Mouse (Mus musculus) mouse embryonic stem cell (cell line): ENCODE data around the gene Glmp.

Experiments
- in situ Hi-C, 2 experiments: fragments of 300-500 bp; cut with MboI; formaldehyde crosslinking; loops; 1 replicate in 1 of 2; 3 replicates in 1 of 2; pipeline ENCODE4 v1.14.3; 2019 to 2020; ENCODE audit warnings: low sequenced_read_pairs in 2 of 2, low pct_unique_long_range_greater_than_20kb in 1 of 2, mixed read lengths in 1 of 2; ENCODE audit not compliant: unreplicated experiment in 1 of 2

Gene Glmp

DNA sequence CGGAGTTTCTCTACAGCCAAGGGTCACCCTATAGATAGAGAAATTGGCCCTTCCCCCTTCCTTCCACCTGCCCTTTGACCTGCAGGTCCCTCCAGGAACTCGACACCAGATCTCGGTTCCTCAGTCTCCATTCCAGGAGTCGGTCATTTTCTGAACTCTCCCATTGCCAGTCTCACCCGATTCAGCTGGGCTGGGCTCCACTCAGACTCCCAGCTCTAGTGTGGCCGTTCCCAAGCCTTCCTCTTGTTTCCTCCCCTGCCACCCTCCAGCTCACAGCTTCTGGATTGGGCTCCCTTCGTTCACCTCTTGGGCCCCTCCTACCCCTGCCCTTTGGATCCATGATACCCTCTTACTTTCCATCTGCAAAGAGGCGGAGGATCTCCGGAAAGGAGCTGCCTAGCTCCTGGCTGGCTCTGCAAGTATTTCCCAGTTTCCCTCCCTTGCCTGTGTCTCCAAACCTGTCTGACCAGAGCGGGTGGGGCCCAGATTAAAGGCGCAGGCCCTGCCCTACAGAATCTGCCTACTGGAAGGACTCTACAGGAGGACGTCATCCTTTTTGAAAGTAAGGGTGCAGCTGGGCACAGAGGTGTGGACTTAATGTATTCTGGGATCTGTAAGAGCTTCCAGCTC is 9.3 kb downstream of the Glmp start:
- in situ Hi-C loops = no loop called here

DNA sequence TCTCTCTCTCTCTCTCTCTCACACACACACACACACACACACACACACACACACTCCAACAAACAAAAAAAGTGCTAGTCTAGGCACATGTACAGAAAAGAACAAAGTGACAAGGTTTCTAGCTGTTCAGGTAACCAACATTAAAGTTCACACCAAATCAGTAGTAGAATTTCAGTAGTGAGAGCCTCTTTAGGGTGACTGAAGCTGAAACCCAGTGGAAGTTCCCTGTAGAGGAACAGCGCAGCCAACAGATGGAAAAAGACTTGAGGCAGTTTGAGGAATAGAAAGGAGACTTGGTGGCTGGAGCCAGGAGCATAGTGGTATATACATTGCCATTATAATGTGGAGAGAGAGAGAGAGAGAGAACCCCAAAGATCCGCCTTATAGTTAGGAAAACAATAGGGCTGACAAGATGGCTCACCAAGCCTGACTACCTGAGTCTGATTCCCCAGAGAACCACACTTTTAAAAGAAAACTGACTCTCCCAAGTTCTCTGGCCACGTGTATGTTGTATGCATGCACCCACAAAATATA is 10.1 kb downstream of the Glmp start:
- in situ Hi-C loops = no loop called here

DNA sequence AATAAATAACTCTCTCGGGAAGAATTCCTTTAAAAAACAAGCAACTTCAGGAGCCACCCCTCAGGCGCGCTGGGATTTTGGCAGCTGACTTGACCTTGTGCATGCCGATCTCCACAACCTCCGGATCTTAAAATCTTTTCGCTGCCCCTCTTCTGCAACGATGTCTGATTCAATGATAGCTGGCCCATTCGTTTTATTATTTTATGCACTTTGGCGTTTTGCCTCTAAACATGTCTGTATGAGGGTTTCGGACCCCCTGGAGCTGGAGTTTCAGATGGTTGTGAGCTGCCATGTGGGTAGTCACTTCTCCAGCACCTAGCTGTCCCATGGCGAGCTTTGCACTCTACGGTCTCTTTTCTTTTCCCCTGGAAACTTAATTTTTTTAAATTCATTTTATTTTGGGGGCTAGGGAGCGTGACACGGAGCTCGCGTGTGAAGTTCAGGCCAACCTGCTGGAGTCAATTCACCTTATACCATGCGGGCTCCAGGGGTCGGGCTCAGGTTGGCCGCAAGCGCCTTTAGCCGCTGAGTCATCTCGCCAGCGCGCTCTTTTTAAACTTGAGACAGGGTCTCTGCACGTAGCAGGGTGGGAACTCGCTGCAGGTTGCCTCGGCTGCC is 10.7 kb downstream of the Glmp start:
- in situ Hi-C loops = no loop called here

DNA sequence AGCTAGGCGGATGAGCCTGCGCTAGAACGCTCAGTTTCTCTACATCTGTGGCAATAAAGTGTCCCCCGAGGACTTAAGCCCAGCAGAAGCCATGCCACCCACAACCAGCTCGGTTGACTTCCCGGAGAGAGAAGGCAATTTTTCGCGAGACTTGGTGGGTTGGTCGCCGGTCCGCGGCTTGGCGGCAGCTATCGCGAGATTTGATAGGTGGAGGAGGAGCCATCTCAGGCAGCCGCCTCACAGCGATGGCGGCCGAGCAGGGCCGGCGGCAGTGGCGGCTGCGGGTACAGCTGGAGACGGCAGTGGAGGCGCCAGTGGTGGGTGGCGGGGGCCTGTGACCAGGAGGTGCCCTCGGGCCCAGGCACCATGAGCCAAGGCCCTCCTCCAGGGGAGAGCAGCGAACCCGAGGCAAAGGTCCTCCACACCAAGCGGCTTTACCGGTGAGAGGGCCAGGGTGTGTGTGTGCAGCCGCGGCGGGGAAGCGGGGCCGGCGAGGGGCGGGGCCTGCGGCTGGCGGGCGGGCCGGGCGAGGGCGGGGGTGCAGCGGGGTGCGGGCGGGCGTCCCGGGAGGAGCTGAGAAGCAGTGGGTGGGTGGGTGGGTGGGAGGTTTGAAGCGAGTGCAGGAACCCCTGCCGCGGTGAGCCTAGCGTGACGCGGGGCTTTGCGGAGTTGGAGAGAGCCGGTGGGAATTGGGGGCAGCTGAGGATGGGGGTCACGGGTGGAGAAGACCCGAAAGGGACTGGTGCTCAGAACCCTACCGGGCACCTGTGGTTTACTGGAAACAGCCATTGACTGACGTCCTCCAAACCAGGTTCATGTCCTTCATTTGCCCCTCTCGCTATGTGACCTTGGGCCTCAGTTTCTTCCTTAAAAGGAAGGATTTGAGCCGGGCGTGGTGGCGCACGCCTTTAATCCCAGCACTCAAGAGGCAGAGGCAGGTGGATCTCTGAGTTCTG is 11.5 kb downstream of the Glmp start, which contains the start of the genes Tmem79 and Smg5:
Gene Tmem79, minus strand, starts transcription at position 91 of the 956 bp plus-strand sequence.
Gene Smg5, plus strand, starts transcription at position 203 of the 956 bp plus-strand sequence.
- in situ Hi-C loops = no loop called here

DNA sequence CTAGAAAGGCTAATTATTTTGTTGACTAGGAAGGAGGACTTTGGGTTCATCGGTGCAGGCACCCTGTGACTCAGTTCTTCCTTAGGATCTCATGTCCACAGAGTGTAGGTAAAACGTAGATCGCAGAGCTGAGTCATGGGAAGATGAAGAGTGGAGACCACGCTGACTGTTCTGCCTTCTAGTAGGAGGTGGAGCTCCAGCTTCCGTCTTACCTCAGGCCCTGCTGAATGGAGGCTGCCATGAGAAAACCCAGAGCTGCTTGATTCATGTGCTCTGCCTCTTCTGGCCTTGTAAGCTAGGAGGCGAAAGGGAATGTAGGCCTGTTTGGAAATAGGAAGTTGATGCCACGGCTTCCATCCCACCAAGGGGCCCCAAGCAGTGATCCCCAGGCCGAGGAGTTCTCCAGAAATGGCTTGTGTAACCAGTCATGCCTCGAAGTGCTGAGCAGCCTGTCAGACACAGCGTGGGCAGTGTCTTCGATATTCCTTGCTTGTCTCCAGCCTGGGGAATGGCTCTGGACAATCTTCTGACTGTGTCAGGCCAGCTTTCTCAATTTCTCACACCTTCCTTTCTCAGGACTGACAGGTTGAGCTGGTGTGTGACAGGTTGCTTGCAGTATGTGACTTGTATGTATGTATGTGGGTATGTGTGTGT is 12.7 kb downstream of the Glmp start:
- in situ Hi-C loops = no loop called here

DNA sequence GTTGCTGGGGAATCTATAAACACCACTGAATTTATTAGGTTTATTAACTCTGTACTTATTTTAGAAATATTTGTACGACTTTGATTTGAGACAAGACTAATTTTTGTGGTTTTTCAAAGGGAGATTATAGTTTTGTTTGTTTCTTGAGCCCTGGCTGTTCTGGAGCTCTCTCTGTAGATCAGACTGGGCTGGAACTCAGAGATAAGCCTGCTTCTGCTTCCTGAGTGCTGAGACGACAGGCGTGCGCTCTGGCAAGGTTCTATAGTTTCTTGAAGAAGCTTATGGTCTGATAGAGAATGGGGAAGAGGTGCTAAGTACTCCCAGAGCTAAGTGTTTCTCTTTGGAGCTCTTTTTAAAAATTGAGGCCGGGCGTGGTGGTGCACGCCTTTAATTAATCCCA is 13.5 kb downstream of the Glmp start:
- in situ Hi-C loops = no loop called here

DNA sequence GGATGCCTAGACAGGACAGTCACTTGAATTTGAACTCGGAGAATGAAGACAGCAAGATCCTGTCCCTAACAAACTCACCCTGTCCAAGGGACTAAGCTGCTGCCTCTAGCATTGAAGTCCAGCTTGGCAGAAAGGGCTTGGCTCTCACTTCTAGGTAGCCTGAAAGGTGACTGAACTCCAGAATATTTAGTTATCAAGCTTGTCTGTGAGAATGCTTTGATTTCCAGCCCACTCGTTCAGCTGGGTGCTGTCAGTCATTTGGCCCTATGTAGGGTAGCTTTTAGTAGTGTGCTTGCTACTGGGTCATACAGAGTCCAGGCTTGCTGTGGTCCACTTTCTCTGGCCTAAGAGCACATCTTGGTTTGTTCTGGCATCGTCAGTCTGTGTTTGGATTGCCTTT is 14.2 kb downstream of the Glmp start:
- in situ Hi-C loops = no loop called here

DNA sequence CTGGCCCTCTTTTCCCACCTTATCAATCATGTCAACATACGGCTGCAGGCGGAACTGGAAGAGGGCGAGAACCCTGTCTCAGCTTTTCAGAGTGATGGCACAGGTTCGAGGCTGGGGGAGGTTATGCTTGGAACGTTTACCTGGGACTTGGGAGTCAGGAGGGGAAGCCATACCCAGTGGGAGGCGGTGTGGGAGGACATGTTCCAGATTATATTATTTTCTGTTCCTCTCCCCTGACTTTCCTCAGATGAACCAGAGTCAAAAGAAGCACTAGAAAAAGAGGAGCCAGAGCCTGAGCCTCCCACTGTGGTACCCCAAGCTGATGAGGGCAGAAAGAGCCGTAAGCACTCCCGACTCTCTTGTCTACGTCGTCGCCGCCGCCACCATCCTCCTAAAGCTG is 25.9 kb downstream of the Glmp start:
- in situ Hi-C loops = loop anchor here (5.0 kb wide), 1 partner anchor 38 kb away; no protein-coding TSS in a partner anchor

DNA sequence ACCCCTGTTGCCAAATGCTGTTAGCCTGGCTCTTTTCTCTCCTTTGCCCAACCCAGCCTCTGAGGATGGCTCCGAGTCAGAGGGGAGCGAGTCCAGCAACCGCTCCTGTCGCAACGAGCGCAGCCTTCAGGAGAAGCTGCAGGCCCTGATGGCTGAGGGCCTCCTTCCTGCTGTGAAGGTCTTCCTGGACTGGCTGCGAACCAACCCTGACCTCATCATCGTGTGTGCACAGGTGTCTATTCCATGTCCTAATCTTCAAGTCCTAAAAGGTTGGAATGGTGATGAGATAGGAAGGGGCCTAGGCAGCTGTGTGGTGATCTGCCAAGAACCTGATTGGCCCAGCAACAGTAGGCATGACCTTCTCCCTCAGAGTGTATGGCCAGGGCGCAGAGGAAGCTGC is 28.1 kb downstream of the Glmp start:
- in situ Hi-C loops = loop anchor here (5.0 kb wide), 1 partner anchor 41 kb away; no protein-coding TSS in a partner anchor

DNA sequence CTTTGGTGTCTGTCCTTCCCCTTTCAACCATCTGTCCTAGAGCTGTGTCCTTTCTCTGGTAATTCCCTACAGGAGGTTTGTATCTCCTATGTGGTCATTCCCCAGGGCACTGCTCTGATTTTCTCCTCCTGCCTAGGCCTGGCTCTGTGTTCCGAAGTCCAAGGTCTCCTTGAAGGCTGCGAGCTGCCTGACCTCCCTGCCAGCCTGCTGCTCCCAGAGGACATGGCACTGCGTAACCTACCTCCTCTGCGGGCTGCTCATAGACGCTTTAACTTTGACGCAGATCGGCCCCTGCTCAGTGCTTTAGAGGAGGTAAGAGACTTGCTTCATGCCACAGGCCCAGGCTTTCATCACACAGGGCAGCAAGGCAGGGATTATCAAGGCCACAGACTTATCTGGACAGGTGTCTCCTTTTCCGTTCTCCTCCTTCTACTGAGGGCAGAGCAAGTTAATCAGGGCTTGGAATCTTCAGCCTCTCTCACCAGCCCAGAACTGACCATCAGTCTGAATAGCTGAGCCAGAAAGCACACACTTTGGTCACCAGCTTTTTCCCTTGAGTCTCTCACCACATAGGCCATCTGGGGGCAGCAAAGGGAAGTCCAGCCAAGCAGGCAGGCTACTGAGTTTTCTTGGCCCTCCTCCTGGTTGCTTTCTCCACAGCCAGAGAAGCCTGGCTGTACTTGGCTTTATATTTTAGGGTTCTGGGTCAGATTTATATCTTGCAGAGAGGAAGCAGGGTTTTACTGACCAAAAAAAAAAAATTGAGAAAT is 29.8 kb downstream of the Glmp start:
- in situ Hi-C loops = loop anchor here (5.0 kb wide), 1 partner anchor 42 kb away; no protein-coding TSS in a partner anchor

DNA sequence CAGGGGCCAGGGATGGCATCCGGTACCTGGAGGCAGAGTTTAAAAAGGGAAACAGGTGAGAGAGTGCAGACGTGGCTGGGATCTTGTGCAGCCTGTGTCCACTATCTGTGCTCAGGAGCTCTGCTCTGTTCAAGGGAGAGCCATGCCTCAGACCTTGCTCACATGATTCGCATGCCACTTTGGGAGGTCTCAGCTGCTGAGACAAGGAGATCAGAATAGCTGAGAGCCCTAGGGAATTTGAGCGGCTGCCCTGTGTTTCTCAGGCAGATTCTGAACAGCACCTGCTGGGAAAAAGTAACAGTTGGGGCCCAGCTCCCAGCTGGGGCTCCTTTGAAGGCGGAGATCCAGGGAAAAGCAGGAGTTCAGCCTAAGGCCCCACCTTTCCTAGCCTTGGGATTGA is 34.8 kb downstream of the Glmp start:
- in situ Hi-C loops = no loop called here

DNA sequence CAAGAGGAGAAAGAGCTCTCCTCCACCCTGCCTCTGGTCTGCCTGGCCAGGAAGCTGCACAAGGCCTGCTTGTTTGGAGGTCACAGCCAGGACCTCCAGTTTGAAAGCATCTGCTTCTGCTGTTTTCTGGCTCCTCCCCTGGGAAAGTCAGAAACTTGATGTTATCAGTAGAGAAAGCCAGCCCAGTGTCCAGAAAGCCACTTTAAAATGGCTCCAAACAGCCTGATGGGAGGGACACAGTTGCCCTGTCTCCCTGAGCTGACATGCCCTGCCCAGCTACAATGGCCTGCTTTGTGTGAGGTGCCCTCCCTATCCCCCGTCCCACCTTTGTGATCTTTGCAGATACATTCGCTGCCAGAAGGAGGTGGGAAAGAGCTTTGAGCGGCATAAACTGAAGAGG is 35.2 kb downstream of the Glmp start:
- in situ Hi-C loops = no loop called here

DNA sequence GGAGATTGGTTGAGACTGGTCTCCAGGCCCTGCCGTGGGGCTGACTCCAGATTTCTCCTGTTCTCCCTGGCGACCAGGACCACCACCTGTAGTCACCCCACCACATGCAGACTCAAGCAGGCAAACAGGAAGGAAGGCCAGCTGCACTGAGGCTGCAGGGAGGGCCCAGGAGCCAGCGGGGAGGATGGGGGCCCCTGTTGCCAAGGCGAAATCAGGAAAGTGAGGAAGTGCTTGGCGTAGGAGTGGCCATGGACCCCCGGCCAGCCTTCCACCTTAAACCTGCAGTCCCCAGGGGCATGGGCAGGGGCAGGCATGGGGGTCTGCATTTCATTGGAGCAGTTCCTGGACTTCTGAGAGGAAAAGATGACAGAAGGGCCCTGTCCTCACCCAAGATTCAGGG is 36.3 kb downstream of the Glmp start:
- in situ Hi-C loops = no loop called here

DNA sequence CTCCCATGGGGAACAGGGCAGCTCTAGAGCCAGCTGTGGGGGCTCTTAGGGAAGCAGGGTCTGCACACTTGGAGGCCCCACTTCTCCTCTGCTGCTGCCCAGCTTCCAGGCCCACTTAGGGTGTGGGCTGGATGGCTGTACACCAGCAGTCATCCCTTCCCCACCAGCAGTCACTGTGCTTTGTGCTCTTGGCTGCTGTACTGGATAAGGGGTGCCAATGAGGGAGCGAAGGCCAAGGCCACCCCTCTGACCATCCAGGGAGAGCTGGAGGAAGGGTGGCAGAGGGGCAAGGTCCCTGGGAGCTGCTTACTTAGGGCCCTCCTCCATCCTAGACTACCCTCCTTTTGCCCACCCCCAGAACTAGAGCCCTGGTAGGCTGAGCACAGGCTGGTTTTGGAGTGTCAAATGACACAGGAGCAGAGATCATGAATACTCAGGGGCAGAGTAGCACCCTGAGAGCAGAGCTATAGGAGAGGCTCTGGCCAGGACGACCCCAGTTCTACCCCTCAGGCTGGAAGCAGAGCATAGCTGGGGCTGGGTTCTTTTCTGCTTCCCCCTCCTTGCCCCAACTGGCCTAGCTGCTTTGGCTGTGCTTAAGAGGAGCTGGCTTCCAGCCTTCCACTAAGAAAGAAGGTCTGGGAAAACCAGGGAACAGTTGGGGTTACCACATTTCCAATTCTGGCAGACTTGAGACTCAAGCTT is 36.9 kb downstream of the Glmp start:
- in situ Hi-C loops = no loop called here

DNA sequence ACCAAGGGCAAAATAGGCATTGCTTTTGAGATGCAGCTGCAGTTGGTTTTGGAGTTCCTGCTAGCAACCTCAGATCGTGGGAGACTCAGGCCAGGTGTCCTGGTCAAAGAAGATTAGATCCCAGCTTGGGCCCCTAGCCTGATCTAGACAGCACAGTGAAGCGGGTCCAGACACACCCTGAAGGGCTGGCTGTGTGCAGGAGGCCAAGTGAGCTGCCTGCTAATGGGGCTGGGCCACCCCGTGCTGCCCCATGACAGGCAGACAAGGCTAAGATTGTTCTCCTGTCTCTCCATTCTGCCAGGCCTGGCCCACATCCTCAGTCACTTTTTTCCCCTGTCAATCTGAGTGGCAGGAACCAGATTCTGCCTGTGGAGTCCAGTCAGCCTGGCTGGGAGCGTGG is 38.9 kb downstream of the Glmp start:
- in situ Hi-C loops = no loop called here

DNA sequence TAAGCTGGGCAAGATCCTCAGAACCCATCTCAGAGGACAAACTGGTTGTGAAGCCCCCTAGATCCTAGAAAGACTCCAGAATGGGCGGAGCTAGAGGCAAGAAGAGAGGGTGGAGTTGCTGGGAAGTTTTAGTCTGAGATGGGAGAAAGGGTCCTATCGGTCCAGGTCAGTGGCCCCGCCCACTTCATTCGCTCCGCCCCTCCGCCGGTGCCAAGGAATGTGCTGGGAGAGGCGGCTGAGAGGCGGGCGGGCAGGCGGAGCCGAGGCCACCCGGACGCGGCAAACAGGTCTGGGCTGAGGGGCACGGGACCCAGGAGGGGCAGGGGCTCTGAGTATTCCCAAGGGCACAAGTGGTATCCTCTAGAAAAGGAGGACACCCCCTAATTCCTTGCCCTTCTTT is 39.5 kb downstream of the Glmp start, which contains the start of gene Paqr6:
Gene Paqr6, plus strand, starts transcription at position 248 of the 400 bp plus-strand sequence.
- in situ Hi-C loops = no loop called here

DNA sequence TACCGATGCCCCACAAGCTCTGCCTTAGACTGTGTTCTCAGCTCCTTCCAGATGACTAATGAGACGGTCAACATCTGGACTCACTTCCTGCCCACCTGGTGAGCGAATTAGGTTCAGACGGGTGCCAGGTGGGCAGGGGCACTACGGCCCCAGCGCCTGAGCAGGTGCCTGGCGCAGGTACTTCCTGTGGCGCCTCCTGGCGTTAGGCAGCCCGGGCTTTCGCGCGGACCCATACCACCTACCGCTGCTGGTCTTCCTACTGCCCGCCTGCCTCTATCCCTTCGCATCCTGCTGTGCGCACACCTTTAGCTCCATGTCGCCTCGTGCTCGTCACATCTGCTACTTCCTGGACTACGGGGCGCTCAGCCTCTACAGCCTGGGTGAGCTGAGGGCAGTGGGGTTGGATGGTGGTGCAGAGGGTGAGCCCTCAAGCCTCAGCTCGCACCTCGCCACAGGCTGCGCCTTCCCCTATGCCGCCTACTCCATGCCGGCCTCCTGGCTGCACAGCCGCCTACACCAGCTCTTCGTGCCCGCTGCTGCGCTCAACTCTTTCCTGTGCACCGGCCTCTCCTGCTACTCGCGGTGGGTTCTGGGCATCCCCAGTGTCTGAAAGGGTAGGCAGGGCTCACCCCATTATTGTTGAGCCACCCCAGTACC is 41.0 kb downstream of the Glmp start:
- in situ Hi-C loops = no loop called here
